Mouse (Mus musculus): Measurements from ENCODE around the gene Slc12a5.

Gene Slc12a5

DNA sequence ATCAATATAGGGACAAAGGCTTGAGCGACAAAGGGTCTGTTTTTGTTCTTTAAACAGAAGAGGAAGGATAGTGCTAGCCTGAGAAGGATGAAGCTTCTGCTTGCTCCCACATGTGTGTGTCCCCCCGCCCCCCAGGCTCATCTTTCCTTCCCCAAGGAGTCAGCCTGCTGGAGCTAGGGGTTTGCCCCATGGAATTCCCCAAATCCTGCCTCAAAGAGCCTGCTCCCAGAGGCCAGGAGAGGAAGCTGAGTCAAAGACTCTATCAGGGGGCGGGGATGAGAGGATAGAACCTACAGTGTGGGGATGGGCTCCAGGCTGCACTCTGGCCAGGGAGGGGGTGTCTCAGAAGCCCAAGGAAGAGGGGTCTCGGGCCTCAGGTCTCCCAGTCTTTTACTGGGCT is 13.1 kb upstream of the Slc12a5 start:
- no peak for DNase-seq (ENCODE audit: low spot score)

DNA sequence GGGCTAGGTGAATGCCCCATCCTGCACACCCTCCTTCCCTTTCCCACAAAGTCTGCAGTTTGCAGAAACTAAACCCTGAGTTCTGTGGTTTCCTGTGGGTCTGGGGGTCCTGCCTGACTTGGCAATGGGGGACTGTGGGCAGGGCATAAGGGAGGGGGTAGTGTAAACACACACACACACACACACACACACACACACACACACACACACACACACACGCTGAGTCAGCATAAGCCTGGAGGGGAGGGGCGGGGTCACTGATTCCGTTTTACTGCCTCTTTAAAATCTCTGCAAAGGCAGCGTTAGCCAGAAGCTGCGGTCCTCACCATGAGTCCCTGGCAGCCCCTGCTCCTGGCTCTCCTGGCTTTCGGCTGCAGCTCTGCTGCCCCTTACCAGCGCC is 12.7 kb upstream of the Slc12a5 start:
- DNase-seq (ENCODE audit: low spot score): no peak

DNA sequence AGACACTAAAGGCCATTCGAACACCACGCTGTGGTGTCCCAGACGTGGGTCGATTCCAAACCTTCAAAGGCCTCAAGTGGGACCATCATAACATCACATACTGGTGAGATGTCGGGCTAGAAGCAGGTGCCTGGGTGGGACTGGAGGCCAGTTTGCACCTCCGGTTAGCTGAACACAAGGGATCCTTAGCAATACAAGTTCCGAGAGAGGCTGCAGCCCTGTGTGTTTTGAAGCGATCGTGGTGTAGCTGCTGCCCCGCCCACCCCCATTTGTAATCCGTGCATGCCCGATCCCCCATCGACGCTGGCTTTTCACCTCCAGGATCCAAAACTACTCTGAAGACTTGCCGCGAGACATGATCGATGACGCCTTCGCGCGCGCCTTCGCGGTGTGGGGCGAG is 11.6 kb upstream of the Slc12a5 start:
- no peak for DNase-seq (ENCODE audit: low spot score)

DNA sequence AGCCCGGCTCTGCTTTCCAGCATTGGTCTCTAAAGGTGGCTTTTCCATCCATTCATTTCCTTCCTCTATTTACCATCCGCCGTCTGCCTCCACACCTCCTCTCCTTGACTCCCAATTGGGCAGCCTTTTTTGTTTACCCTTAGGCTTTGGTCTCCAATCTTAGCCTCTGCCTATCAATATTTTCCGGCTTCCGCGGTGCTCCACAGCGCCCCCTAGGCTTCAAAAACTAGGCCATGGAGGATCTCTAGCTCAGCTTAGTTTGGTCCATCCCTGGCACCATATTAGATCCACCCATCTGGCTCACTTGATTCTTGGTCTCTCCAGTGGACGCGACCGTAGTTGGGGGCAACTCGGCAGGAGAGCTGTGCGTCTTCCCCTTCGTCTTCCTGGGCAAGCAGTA is 10.1 kb upstream of the Slc12a5 start:
- DNase-seq (ENCODE audit: low spot score): no peak

DNA sequence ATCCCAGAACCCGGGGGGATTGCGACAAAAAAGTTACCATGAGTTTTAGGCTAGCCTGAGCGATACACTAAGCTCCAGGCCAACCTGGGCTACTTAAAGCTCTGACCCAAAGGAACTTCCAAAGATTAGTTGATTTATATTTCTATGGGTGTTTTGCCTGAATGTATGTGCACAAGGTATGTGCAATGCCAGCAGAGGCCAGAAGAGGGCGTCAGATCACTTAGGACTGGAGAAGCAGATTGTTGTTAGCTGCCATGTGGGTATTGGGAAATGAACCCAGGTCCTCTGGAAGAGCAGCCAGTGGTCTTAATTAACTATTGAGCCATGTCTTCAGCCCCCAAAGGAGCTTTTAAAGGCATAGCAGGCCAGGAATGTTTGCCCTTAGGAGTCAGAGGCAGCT is 8.9 kb upstream of the Slc12a5 start:
- no peak for DNase-seq (ENCODE audit: low spot score)

DNA sequence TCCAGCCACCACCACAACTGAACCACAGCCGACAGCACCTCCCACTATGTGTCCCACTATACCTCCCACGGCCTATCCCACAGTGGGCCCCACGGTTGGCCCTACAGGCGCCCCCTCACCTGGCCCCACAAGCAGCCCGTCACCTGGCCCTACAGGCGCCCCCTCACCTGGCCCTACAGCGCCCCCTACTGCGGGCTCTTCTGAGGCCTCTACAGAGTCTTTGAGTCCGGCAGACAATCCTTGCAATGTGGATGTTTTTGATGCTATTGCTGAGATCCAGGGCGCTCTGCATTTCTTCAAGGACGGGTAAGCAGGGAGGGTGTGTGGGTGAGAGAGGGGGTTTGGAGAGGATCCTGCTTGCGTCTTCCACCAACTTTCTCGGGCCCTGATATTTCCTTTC is 8.2 kb upstream of the Slc12a5 start:
- DNase-seq (ENCODE audit: low spot score): no peak

DNA sequence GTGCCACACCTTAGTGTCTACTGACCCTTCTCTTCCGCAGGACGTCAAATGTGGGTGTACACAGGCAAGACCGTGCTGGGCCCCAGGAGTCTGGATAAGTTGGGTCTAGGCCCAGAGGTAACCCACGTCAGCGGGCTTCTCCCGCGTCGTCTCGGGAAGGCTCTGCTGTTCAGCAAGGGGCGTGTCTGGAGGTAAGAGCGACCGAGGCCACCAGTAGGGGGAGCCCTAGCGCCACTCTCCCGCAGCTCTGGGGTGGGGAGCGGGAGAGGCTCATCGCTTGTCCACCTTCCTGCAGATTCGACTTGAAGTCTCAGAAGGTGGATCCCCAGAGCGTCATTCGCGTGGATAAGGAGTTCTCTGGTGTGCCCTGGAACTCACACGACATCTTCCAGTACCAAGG is 7.4 kb upstream of the Slc12a5 start:
- peak; percentile 87 for DNase-seq (ENCODE audit: low spot score)

DNA sequence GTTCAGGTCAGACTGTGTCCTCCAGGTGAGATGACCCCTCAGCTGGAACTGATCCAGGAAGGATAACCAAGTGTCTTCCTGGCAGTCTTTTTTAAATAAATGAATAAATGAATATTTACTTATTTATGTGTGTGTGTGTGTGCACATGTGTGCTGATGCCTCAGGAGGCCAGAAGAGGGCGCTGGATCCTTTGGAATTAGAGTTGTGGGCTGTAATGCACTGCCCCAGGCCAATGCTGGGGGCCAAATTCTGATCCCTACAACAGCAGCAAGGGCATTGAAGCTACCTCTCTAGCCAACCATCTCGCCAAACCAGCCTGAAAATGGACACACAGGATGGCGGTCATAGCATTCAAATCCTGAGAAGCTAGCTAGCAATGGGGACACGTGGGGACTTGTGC is 4.9 kb upstream of the Slc12a5 start:
- DNase-seq (ENCODE audit: low spot score): no peak

DNA sequence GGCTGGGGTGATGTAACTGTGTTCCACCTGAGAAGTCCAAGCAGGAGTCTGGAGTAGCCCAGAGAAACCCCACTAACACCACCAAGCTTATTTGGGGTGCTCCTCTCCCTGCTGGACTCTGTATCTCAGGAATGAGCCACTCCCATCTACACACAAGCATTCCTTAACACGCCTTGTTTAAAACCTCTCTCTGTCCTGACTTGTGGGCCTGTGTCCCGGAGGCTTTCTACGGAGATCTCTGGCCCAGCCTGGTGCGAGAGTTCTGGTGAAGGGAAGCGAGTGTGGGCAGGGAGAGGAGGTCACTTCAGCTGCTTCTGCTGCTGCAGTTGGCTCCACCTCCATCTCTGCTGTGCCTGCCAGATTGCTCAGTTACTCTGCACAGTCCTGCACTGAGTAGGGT is 4.4 kb upstream of the Slc12a5 start:
- DNase-seq (ENCODE audit: low spot score): no peak

DNA sequence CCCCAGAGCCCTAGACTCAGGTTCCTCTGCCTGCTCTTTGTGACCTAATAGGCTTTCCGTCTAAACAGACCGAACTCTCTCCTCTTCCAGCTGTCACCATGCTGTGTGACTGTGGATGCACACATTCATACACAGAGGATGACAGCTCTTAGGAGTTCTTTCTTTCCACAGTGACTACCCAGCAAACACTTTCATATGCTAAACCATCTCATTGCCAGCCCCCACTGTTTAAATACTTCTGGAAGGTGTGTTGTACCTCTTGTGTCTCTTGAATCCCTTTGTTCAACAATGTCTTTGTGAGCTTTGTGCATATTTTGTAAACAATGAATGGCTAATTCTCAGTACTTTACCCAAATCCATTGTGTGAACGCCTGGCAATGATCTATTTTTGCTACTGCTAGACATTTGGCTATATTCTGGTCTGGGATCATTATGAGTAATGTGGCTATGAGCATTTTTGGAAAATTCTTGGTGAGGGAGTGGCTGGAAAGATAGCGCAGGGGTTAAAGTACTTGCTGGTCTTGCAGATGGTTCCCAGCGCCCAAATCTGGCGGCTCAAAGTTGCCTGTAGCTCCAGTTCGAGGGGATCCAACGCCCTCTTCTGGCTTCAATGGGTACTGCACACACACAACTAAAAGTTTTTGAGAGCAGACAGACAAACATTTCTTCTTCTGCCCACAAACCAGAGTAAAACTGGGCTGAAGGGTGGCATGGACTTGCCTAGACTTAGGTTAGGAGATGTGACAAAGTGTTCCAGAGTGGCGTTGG is 2.9 kb upstream of the Slc12a5 start:
- DNase-seq (ENCODE audit: low spot score): no peak

DNA sequence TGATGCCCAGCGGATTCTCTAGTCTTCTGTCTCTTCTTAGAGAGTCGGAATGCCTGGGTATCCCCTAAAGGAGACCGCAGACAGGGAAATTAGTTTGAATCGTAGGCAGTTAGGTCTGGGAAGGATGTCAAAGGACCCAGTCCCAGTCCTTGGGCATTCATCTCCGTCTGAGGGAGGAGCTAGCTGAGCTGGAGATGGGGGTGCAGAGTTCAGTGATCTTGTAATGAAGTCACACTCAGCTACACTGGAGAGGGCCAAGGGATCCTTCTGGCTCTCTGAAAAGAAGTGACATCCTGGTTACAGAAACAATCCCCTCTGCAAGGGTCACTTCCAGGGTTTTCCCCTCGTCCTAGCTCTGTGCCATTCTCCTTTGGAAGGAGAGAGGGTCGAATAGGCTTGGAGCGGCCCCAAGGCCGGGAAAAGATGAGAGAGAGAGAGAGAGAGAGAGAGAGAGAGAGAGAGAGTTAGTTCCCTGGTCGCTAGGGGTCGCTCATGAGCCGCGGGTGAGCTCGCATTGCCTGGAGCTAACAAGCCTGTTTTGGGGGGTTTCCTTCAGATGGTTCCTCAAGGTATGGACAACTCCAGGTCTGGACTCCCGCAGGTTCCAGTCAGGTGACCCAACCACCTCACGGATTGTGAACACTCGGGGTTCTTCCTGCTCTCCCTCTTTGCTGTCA is 1.0 kb downstream of the Slc12a5 start:
- DNase-seq (ENCODE audit: low spot score): peak; percentile 80

DNA sequence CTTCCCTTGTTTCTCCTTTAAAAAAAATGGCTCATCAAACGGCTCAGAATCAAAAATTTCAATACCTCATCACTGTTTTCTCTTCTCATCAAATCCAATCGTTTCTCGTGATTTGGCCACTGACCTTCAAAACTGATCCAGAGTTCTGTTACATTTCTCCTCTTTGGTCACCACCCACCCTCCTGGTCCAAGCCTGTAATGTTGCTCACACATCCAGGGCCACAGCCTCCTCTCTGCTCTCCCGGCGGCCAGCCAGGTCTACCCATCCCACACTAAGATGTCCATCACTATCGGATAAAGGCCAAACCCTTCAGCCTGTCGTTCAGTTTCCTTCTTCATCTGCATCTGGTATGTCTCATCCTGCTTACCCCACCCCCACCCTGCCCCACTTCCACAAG is 1.6 kb downstream of the Slc12a5 start:
- DNase-seq (ENCODE audit: low spot score): no peak

DNA sequence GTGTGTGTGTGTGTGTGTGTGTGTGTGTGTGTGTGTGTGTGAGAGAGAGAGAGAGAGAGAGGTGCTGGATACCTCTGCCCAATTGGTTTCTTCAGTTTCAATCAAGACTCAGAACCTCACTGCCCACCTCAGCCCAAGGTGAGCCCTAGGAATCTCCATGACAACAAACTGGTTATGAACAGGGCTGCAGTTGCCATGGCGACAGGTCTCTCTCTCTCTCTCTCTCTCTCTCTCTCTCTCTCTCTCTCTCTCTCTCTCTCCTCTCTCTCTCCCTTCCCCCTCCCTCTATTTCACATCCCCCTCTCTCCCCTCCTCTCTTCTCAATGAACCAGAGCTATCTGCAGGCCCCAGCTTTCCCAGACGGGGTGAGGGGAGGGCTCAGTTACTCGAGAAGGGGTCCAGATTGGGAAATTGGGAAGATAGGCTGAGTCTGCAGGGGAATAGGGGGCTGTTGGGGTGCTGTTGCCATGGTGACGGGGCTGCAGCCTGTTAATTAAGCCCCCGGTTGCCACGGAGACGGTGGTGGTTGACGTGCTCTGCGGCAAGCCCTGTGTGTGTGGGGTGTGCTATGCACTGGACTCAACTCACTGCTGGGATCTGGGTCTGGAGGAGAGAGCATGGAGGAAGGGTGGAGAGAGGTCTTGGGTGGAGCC is 3.8 kb downstream of the Slc12a5 start:
- peak; percentile 35 for DNase-seq (ENCODE audit: low spot score)

DNA sequence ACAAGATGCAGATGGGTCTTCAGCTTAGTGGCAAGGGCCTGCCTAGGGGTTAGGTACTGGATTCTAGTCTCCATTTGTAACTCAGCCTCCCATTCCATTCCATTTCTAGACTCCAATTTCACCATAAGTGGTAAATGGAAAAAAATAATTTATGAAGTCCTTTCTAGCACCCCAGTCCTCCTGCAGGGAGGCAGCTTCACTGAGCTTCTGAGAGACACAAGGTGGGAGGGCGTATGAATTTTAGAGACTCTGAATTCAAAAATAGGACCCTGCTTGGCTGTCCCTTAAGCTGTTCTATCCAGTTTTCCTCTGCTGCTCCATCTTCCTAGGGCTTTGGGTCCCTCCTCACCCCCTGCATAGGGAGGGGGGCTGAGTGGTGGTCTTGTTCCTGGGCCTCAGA is 4.4 kb downstream of the Slc12a5 start:
- DNase-seq (ENCODE audit: low spot score): no peak

DNA sequence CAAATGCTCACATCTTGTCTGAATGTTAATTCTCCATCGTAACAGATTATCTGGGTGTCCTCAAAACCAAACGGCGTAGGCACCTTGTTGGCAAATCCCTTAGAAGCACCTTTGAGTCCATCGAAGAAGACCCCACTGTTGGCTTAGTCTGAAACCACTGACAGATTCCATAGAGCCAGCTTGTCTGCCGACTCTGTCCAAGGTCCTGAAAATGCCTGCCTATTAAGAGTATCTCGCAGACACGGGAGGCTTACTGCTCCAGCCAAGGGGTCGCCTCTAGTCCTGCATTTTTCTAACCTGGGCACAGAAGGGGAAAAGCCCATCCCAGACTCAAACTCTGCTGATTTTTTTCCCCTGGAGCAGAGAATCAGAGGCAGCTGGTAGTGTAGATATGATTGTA is 5.8 kb downstream of the Slc12a5 start:
- peak; percentile 91 for DNase-seq (ENCODE audit: low spot score)

DNA sequence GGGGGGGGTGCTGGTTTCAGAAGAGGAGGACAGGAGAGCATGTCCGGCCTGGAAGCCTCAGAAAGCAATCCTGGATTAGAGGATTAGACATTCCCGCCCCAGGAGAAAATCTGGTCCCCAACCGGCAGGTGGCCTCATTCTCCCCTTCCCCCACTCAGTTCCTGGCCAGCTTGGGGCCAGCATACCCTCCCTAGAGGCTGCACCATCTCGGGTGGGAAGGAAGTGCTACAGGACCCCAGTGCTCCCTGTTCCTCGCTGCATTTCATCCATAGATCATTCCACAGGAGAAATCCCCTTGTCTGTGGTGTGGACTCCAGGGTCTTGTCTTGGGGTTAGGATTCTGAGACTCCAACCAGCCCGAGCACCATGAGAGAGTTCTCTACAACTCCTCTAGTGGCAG is 6.6 kb downstream of the Slc12a5 start:
- DNase-seq (ENCODE audit: low spot score): no peak

DNA sequence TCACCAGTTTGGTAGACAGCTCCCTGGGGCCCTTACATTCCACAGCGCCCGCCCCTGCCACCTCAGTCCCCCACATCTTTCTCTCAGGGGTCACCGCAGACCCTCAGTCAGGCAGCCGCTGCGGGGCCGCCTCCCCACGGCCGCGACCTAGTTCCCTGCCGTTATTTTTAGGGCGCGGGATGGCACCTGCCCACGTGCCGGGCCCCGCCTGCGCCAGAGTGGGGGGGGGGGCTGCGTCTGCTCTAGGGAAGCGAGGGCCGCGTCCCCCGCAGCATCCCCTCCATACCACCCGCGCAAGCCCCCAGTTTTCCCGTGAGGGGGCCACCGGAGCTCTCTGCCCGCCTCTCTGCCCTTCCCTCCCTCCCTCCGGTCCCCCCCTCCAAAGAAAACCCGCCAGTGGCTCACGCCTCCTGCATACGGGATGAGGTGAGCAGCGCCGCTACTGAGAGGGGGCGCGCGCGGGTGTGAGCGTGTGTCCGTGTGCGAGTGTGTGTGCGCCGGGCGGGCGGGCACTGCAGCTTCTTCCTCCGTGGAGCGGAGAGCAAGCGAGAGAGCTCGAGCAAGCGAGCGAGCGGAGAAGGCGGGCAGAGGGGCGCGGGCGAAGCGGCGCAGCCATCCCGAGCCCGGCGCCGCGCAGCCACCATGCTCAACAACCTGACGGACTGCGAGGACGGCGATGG is 7.3 kb downstream of the Slc12a5 start:
- DNase-seq (ENCODE audit: low spot score): peak; percentile 54

DNA sequence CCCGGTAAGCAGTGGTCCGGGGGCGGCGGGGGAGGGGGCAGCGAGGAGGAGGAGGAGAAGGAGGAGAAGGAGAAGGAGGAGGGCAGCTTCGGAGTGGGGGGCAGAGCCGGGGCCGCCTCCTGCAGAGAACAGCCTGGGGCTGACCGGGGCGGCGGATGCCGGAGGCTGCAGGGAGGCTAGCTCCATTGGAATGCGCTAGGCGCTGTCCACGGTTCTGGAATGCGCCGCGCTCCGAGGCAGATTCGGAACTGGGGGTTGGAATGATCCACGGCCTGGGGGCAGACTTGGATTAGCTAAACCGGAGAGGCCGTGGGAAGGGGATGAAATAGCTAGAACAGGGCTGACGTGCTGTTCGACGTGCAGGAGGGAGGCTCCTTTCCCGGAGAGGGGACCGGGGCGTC is 7.8 kb downstream of the Slc12a5 start:
- DNase-seq (ENCODE audit: low spot score): peak; percentile 91

DNA sequence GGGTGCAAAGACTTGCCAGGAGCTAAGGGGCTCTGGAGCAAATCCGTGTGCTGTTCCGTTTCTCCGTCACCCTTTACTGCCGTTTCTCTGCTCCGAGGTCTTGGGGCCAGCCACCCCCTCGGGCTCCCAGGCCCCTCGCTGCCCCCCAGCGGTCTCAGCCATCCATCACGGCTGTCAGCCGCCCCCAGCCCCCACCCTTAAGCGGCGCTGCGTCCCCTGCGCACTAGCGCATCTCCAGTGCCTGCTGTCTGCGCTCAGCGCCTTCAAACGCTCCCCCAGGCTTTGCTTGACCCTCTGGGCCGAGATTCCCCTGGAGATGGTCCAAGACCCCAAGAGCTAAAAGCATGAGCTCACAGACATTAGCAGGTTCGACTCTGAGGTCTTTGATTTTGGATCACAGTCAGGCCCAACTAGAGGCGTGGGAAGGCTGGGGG is 8.8 kb downstream of the Slc12a5 start:
- DNase-seq (ENCODE audit: low spot score): no peak

DNA sequence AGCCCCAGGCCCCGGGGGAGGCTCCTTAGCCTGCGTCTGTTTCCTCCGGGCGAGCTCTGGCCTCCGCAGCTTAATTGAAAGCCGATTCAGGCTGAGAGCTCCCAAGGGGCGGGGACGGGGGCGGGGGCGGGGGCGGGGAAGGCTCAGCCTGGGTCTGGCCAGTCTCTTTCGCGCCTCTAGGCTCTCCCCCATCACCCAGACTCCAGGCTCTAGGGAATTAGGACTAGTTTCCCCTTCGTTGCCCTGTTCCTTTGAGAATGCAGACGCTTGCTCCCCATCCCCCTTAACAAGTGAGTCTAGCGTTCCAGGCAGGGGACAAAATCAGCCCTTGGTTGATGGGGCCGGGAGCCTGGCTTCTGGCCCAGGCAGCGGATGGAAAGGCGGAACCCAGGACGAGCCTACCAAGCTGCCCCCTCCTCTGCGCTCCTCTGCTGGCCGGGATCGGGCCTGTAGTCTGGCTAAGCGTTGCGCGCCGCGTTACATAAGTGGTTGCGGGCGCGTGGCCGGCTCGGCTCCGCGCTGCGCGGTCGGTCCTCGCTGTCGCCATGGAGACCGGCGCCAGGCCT is 10.1 kb downstream of the Slc12a5 start:
- DNase-seq (ENCODE audit: low spot score): peak; percentile 67

DNA sequence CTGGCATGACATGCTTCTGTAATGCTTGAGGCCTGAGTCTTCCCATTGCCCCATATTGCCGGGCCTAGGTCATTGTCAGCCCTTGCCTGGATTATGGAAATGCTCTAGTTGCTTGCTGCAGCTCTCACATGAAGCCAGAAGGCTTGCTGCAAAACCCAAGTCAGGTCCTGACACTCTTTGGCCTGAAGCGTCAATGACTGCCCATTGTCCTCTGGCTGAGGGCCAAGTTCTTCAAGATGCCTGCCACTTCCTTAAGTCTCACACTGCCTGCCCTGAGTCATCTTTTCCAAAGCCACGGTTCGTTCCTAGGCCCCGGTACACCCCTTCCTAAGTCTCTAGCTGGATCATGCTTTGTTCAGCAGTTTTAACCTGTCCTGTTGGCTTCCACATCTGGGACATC is 12.0 kb downstream of the Slc12a5 start:
- no peak for DNase-seq (ENCODE audit: low spot score)

DNA sequence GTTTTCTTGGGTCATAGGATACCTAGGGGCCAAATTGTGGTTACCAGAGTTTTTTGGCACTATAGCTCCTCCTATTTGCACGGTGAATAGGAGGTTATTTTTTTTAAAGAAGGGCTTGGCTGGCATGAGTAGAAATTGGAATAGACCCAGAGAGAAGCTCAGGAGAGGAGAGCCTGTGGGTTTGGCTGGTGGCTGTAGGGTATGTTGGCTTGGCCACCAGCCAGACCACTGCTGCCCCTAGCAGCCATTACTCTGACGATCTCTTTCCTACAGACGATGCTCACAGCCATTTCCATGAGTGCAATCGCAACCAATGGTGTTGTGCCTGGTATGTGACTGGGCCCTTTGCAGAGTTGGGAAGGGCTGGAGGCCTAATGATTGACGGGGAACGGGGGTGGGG is 15.0 kb downstream of the Slc12a5 start:
- no peak for DNase-seq (ENCODE audit: low spot score)
